Mouse (Mus musculus): ENCODE measurements around the gene Slc16a12.

GRCm38 (mm10) chr19:34748992-34749391 is 1.9 kb upstream of the Slc16a12 start:
- TF ChIP-seq CTCF (IDR thresholded peaks at IDR 0.05; ENCODE audit: low read depth) (no peak), EP300 (IDR thresholded peaks at IDR 0.05; ENCODE audit: low read depth) (no peak)

Measured in heart, postnatal 0 days (tissue).